In genomic region chr6:55349231-55349630, GRCm38 (mm10) we compare ENCODE assay signal across 33 mouse cellular contexts. TPM values are rescaled to one million over a fixed set of nuclear protein-coding genes. Genes with fewer than 3 reads are reported as not detected.
DNase-seq lines count a peak whose midpoint lies in the region; ATAC-seq and TF ChIP-seq lines count a peak whose summit lies in the region.
"Had no signal": no experiment of that assay in that cellular context is flagged by ENCODE, and none has a peak within 500 bp of the region (broad histone marks: within the 10 kb centered on the region; RNA-seq: fewer than 3 reads in every experiment).

No protein-coding gene starts in this region.

- H3K9ac ChIP-seq in liver, embryonic 14.5 days (replicated peaks) = no peak overlapping the region
- H3K9ac ChIP-seq: embryonic facial prominence, embryonic 13.5 days; forebrain, embryonic 12.5 days; heart, embryonic 13.5 days; hindbrain, embryonic 15.5 days; limb, embryonic 13.5 days; midbrain, embryonic 13.5 days; neural tube, embryonic 13.5 days had no signal

- no peaks in the 10 kb centered on the region for H3K27me3 ChIP-seq in megakaryocyte, embryonic 14.5 days (replicated peaks)
- H3K27me3 ChIP-seq in liver, embryonic 14.5 days (ENCODE audit: control insufficient read depth, insufficient read depth, low read length) = no peaks in the 10 kb centered on the region
- H3K27me3 ChIP-seq: embryonic facial prominence, embryonic 13.5 days; forebrain, embryonic 12.5 days; hindbrain, embryonic 15.5 days; limb, embryonic 13.5 days; midbrain, embryonic 13.5 days; neural tube, embryonic 13.5 days had no signal

- no peak for ATAC-seq in megakaryocyte, adult 5-6 weeks (ENCODE audit: poor library complexity, severe bottlenecking)
- ATAC-seq in liver, embryonic 14.5 days (ENCODE audit: insufficient read depth) = no peak
- ATAC-seq in megakaryocyte-erythroid progenitor cell, adult 5-6 weeks (replicated peaks; ENCODE audit: low FRiP score, low TSS enrichment, poor library complexity, severe bottlenecking) = peak; percentile 18
- ATAC-seq: CD4-positive, CD25-positive, alpha-beta regulatory T cell, adult 4 months; inflammation-experienced regulatory T-cells, adult 6 months; midbrain, embryonic 13.5 days had no signal

- 56% methylated on average over 4 of the region's 4 CpGs for WGBS in liver, embryonic 14.5 days (ENCODE audit: insufficient replicate concordance)

- peaks cover 70% of the 10 kb centered on the region for H3K4me1 ChIP-seq in megakaryocyte, embryonic 14.5 days
- peaks cover 22 to 23% of the 10 kb centered on the region in 2 experiments for H3K4me1 ChIP-seq in liver, embryonic 14.5 days (replicated peaks; ENCODE audit: control insufficient read depth in 2 of 2, insufficient read depth in 2 of 2, low read length in 1 of 2)
- H3K4me1 ChIP-seq: embryonic facial prominence, embryonic 13.5 days; forebrain, embryonic 12.5 days; hindbrain, embryonic 10.5 days; hindbrain, embryonic 15.5 days; limb, embryonic 13.5 days; midbrain, embryonic 13.5 days; neural tube, embryonic 13.5 days had no signal

- no peaks in the 10 kb centered on the region for H3K9me3 ChIP-seq in megakaryocyte, embryonic 14.5 days
- H3K9me3 ChIP-seq in liver, embryonic 14.5 days (ENCODE audit: control insufficient read depth, low read length) = no peaks in the 10 kb centered on the region
- H3K9me3 ChIP-seq: hindbrain, embryonic 15.5 days had no signal

- TF ChIP-seq EP300 in liver, embryonic 14.5 days (IDR thresholded peaks at IDR 0.05; ENCODE audit: low read depth) = no peak

- no peak for TF ChIP-seq CTCF in liver, embryonic 14.5 days (IDR thresholded peaks at IDR 0.05; ENCODE audit: low read depth)

- H3K4me3 ChIP-seq in megakaryocyte, embryonic 14.5 days (replicated peaks) = peak overlapping the region; percentile 60
- no peak overlapping the region for H3K4me3 ChIP-seq in liver, embryonic 14.5 days (ENCODE audit: insufficient read depth in 1 of 2, low read depth in 2 of 2, low read length in 2 of 2)
- H3K4me3 ChIP-seq: embryonic facial prominence, embryonic 13.5 days; forebrain, embryonic 12.5 days; heart, embryonic 13.5 days; hindbrain, embryonic 10.5 days; hindbrain, embryonic 15.5 days; left cerebral cortex, adult 2 months; limb, embryonic 13.5 days; midbrain, embryonic 13.5 days; neural tube, embryonic 13.5 days had no signal

- peak overlapping the region; percentile 21; the same call in 1 of the 2 replicates for H3K27ac ChIP-seq in liver, embryonic 14.5 days
- H3K27ac ChIP-seq: embryonic facial prominence, embryonic 13.5 days; forebrain, embryonic 12.5 days; heart, embryonic 13.5 days; hindbrain, embryonic 10.5 days; hindbrain, embryonic 15.5 days; left cerebral cortex, adult 2 months; limb, embryonic 13.5 days; midbrain, embryonic 13.5 days; neural tube, embryonic 13.5 days had no signal

- H3K4me2 ChIP-seq in liver, embryonic 14.5 days (ENCODE audit: low read depth) = no peak overlapping the region
- H3K4me2 ChIP-seq: embryonic facial prominence, embryonic 13.5 days; forebrain, embryonic 12.5 days; heart, embryonic 13.5 days; hindbrain, embryonic 15.5 days; limb, embryonic 13.5 days; midbrain, embryonic 13.5 days; neural tube, embryonic 13.5 days had no signal

- peak; percentile 3 for DNase-seq in kidney, adult 9 months
- DNase-seq in kidney, adult 8-10 months = no peak
- no peak for DNase-seq in liver, embryonic 14.5 days (ENCODE audit: low read depth in 3 of 3, low spot score in 3 of 3)
- DNase-seq in cerebellum, postnatal 14 days = no peak
- no peak for DNase-seq in gastrocnemius, adult 8-10 months (ENCODE audit: low spot score in 2 of 2)
- DNase-seq: adrenal gland, postnatal 14 days; cerebellum, adult 11 months; cerebellum, adult 9-11 months; heart, postnatal 10 days; kidney, postnatal 14 days; lung, adult 2 months; right cerebral cortex, postnatal 4 days had no signal

- H3K36me3 ChIP-seq in megakaryocyte, embryonic 14.5 days (replicated peaks; ENCODE audit: low read length) = peaks cover 58% of the 10 kb centered on the region
- H3K36me3 ChIP-seq in liver, embryonic 14.5 days (replicated peaks; ENCODE audit: control insufficient read depth, insufficient read depth, low read depth) = peaks cover 5% of the 10 kb centered on the region
- H3K36me3 ChIP-seq: forebrain, embryonic 12.5 days; heart, embryonic 13.5 days; hindbrain, embryonic 10.5 days; hindbrain, embryonic 15.5 days; limb, embryonic 13.5 days; midbrain, embryonic 13.5 days; neural tube, embryonic 13.5 days had no signal

RNA-seq across cellular contexts. Expression of gene Aqp1, which starts 13.0 kb away (rescaled TPM):
- polyA plus RNA-seq in megakaryocyte, embryonic 14.5 days (2012; ENCODE audit: insufficient read depth, low replicate concordance) = 2.1 and 4.6 TPM in 2 replicates
- total RNA-seq in megakaryocyte, adult 5-6 weeks (2015) = 3.6 and 7.2 TPM in 2 replicates
- 5.4 and 14.4 TPM in 2 replicates for total RNA-seq in megakaryocyte, adult 5-6 weeks (2017)
- polyA plus RNA-seq in liver, embryonic 14.5 days (2012; rRNA removed) = 58.3 and 59.3 TPM in 2 replicates
- polyA plus RNA-seq in liver, embryonic 14.5 days (2014; fragmentation: Nextera tagmentation; extraction: Ambion mirVana) = 13.2 and 15.1 TPM in 2 replicates
- total RNA-seq in megakaryocyte-erythroid progenitor cell, adult 5-6 weeks (2014; fragmentation: Nextera tagmentation) = 441 and 451 TPM in 2 replicates
- total RNA-seq in megakaryocyte-erythroid progenitor cell, adult 5-6 weeks (2017) = 409 and 437 TPM in 2 replicates
- total RNA-seq in gastrocnemius, adult 8-10 months (2022) = 100 to 1,000 TPM; 145 to 259 (median 191) TPM
- polyA plus RNA-seq: CD4-positive, CD25-positive, alpha-beta regulatory T cell, adult 4 months; inflammation-experienced regulatory T-cells, adult 6 months had no signal

RNA-seq across cellular contexts. Expression of gene Ghrhr, which starts 26.9 kb away (rescaled TPM):
- polyA plus RNA-seq in megakaryocyte, embryonic 14.5 days (2012; ENCODE audit: insufficient read depth, low replicate concordance) = not detected in 2 replicates
- total RNA-seq in megakaryocyte, adult 5-6 weeks (2015) = not detected in 2 replicates
- total RNA-seq in megakaryocyte, adult 5-6 weeks (2017) = not detected in 2 replicates
- polyA plus RNA-seq in liver, embryonic 14.5 days (2012; rRNA removed) = 0.02 and 0.03 TPM in 2 replicates
- polyA plus RNA-seq in liver, embryonic 14.5 days (2014; fragmentation: Nextera tagmentation; extraction: Ambion mirVana) = not detected in 2 replicates
- not detected in 2 replicates for total RNA-seq in megakaryocyte-erythroid progenitor cell, adult 5-6 weeks (2014; fragmentation: Nextera tagmentation)
- not detected in 2 replicates for total RNA-seq in megakaryocyte-erythroid progenitor cell, adult 5-6 weeks (2017)
- total RNA-seq in gastrocnemius, adult 8-10 months (2022) = not detected
- total RNA-seq: adrenal gland, postnatal 14 days; common myeloid progenitor, adult 5-6 weeks; gastrocnemius, postnatal 36 days; heart, adult 18-20 months; heart, postnatal 10 days; layer of hippocampus, adult 18-20 months; layer of hippocampus, postnatal 14 days; left cerebral cortex, adult 2 months; left cerebral cortex, postnatal 25 days had no signal
- polyA plus RNA-seq: CD4-positive, CD25-positive, alpha-beta regulatory T cell, adult 4 months; embryonic facial prominence, embryonic 13.5 days; forebrain, embryonic 12.5 days; heart, embryonic 13.5 days; hindbrain, embryonic 10.5 days; hindbrain, embryonic 15.5 days; inflammation-experienced regulatory T-cells, adult 6 months; kidney, embryonic 14.5 days; limb, embryonic 13.5 days; lung, adult 2 months; midbrain, embryonic 13.5 days; neural tube, embryonic 13.5 days had no signal

Comparison
In these comparisons a context has a peak if more than half of its experiments do, and no peak if none do; other contexts are left out.
1. RNA of gene Aqp1, which starts 13.0 kb away (total RNA-seq): 409 to 451 TPM in megakaryocyte-erythroid progenitor cell, adult 5-6 weeks and 145 to 259 TPM in gastrocnemius, adult 8-10 months; 3.6 to 14.4 TPM in megakaryocyte, adult 5-6 weeks; every median in the first group is over 4 times any median in the second.